Mouse (Mus musculus) gastrocnemius, postnatal 10 days (tissue): ENCODE measurements at regions not wholly inside any gene's neighbourhood (a gene's known extent, or its start where the extent isn't known, plus 50 kb on each side); places are given as distances from the start of the nearest gene placed in this dataset.
A peak's percentile ranks its signal among the peaks of the same experiment; 100 is the strongest.

Experiments
- DNase-seq: peaks from one replicate; pipeline ENCODE4 v3.0.0; 2021; ENCODE audit warnings: mixed read lengths

DNA sequence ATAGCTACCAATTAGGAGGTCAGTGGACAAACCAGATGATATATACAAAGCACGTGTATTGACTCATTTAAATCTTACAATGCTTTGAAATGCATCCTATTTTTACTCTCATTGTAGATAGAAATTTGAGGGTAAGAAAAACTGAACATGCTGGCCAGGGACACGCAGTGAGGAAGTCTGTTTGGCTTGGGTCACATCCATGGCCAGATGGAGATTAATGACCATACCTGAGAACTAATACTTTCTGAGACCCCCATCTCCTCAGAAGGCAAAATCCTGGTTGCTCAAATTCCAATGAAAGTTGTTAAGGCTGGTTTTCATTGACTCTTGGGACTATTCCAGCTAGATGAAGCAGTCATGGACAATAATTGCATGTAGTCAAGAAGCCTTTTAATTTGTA, 850.3 kb downstream of the Gsdmc2 start:
- no peak for DNase-seq

DNA sequence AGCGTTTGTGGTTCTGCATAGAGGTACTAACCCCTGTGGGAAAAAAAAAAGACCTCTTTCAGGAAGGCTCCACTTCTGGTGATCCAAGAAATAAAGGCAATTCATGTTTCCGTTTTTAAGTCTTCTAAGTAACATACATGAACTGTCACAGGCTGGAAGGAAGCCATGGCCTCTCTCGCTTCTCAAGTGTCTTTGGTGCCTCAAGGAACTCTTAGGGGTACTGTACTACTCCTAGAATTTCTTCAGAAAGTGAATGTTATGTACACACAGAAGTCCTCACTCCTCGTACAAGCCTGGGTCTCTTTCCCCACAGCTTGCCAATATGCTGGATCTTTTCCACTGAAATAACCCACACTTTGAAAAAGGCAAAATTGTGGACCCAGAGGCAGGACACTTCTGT, 858.1 kb downstream of the Gsdmc2 start:
- no peak for DNase-seq

GRCm38 (mm10) chr15:62986147-62986546, 858.8 kb downstream of the Gsdmc2 start:
- no peak for DNase-seq

- no peak for DNase-seq
Measured at GRCm38 (mm10) chr15:62970566-62970965, 874.4 kb downstream of the Gsdmc2 start.

GRCm38 (mm10) chr15:62962681-62963080, 882.3 kb downstream of the Gsdmc2 start:
- no peak for DNase-seq

- DNase-seq = no peak
Measured at GRCm38 (mm10) chr15:62960623-62961022, 884.4 kb downstream of the Gsdmc2 start.

DNA sequence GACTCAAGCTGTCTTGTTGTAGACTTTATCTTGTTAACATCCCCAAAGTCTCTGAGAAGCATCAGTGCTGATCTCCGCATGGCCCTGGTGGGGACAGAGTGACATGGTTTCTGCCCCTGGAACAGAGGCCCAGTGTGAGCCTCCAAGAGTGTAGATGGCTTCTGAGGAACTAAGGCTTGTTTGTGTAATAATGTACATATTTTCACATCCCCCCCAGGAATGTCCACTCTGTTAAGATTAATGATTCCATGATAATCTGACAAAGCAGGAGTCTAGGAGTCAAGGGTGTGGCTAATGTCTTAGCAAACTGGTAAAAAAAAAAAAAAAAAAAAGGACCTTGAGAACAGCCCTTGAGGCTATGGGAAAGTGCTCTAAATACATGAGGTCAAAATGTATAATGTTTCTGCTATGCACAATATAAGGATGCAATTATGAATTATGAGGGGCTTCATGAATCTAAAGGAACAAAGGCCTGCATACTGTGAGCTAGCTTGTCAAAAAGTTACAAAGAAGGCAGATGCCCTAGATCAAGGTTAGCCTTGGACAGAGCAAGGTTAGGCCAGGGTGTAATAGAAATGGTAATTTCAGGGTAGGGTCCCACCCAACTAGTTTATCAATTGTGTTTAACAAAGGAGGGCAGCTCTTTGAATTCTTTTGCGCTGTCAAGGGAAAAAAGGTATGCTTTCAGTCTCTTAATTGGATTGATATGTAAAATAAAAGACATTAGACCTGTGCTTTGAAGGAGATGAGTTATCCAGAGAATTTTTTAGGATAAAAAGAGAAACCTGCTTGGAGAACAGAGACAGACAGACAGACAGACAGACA, 886.3 kb downstream of the Gsdmc2 start:
- no peak for DNase-seq

DNA sequence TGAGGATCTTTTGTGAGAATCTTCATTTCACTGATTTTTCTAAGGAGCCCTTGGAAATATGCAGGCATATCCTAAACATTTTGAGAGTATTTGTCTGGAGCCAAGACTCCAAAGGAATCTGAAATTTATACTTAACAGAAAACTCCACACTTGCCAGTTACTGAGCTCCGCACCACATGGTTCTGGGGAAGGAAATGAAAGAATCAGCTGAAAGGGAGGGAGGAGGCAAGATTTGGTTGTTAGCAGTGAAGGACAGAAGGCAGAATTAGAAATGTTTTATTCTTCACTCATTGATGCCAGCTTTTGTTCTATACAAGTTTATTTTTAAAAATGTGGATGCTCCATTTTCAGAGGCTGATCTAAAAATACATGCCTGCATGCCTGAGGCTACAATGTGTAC, 890.1 kb downstream of the Gsdmc2 start:
- no peak for DNase-seq

DNA sequence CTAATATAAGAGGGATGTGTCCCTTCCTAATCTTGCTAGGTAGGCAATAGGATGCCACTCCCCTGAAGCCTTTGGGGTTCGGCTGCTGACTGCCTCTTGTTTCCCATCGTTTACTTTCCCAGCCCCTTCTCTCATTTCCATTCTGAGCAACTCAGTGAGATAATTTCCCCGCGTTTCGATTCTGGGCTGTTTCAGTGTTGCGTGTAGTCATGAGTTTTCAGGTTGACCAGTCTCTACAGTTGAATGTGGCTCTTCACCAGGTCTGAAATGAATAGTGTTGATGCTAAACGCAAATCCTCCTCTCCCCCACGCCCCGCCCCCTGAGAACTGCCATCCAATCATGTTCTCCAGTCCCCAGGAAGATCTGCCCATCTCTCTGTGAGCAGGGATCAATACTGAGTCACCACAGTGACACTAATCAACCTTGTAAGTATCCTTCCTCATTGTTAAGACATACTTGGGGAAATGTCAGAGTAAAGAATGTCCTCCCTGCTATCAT, 890.6 kb downstream of the Gsdmc2 start:
- DNase-seq = no peak

DNA sequence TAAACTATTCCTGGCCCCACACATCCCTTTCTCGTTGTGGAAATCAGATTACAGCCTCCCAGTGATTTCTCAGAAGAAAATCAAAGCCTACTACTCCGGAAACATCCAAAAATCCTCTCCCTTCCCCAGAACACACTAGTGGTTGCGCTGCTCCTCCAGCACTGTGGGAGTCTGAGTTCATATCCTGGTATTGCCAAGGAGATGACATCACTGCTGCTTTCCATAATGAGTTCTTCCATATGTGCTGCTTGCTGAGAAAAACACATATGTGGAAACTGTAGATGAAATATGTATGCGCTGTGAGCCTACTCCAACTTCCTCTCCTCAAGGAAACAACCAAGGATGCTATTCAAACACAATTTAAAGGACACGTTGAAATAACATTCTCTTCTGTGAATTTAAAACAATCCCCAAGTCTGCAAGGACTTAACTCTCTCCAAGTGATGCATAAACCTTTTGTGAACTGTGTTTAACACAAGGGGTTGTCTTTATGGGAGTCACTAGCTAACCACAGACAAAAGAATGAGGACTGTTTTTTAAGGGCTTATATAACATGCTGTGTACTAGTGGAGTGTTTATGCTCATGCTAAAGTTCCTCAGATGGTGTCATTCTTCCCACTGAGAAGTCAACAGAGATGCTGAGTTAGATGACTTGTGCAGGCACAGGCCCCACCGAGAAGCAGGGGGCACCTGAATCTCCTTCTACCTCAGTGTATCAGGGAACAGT, 891.6 kb downstream of the Gsdmc2 start:
- no peak for DNase-seq

DNA sequence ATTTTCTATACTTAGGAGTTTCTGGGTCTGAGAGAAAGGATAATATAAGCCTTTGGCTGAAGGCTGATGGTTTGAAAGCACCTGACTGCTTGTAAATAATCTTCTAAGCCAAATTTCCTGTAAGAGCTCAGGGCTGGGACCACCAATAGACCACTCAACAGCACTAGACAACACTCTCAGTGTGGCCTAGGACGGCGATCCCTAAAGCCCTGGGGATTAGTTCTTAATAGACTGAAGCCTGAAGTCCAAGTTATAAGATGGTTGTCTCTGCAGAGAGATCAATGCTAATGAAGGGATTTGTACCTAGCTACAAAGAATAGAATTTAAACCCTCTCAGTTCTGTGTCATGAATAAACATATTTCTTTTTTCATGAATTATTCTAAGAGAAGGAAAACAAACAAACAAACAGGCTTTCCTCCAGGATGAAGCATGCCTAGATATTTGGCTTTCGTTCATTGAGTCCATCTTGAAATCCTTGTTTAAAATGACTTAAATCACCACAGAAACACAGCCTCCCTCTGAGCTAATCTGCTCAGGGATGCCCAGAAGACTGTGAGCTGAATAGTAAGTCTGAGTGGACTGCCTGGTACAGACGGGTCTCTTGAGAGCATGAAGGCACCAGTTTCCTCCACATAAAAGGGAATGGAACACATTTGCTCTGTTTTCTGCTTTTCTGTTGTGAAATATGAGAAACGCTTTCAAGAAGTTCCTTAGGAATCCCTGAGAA, 892.3 kb downstream of the Gsdmc2 start:
- no peak for DNase-seq

DNA sequence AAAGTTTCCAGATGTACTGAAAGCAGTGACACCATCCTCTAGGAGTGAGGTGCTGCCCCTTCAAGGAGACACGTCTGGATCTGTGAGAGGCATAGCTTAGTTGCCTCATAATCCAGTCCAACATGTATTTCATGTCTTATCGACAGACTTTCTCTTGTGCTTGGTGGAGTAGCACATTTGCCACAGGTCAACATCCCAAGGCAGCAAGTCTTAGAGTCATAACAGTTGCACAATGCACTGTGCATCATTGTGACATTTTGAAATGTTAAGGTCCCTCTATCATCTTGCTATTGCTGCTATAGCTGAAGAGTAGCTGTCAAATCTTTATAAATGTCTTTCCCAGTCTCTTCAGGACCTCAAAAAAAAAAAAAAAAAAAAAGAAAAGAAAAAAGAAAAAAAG, 905.6 kb downstream of the Gsdmc2 start:
- no peak for DNase-seq

DNA sequence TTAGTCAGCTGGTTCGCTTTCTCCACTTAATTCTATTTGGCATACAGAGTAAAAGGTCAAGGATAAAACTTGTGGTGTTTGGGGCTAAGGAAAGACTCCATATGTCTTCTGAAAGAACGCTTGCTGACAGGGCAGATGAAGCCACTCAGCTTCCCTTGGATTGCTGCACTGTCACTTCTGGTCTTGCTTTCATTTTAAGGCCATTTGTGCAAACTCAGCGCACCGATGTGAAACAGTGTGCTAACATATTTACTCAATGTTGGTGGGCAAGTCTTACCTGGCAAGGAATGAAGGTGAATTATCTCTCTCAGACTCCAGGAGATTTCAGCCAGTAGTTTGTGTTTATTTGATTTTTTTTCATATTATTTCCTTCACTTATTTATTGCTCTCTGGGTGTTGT, 907.2 kb downstream of the Gsdmc2 start:
- no peak for DNase-seq

DNA sequence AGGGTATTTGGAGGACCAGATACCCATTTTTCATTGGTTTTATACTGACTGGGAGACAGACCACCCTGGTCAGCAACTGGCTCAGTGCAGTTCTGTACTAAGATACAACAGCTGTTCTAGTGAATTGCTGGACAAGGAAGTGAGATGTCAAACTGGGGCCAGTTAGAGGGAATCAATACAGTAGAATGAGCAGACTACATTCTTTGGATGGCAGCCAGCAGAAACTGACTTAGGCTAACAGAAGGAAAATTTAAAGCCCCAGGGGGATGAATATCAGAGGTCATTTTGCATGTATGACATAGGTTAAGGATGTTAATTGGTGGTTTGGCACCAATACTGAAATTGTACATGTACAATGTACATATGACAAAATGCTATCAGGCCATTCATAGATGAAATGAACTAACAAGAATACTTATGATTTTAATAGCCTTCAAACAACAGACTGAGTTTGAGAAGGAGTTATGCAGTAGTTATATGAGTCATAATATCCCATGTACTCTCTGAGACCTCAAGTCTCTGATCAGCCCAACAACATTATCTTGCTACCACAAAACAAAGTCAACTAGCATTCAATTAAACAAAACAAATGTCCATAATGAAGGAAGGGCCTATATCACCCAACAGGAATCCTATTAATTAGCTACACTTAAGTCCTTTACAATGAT, 910.3 kb downstream of the Gsdmc2 start:
- DNase-seq = no peak

DNA sequence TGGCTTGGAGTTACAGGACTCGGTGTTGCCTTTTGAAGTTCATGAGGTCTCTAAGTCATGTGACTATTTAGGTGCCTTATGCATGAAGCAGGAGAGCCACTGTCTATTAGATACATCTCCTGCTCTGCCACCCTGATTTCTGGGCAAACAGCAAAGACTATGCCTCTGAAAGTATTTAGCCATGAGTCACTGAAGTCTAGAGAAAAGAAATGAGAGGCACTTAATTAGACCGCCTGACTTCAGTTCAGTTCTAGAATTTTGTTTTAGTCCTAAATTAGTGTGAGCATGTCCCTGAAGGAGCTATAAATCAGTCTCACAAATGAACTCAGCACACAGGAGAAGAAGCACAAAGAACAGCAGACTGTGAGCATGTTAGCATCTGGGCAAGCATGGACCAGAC, 924.5 kb downstream of the Gsdmc2 start:
- DNase-seq = no peak

GRCm38 (mm10) chr15:62919264-62919663, 925.7 kb downstream of the Gsdmc2 start:
- DNase-seq = no peak

GRCm38 (mm10) chr15:62908379-62908778, 936.6 kb downstream of the Gsdmc2 start:
- DNase-seq = no peak

DNA sequence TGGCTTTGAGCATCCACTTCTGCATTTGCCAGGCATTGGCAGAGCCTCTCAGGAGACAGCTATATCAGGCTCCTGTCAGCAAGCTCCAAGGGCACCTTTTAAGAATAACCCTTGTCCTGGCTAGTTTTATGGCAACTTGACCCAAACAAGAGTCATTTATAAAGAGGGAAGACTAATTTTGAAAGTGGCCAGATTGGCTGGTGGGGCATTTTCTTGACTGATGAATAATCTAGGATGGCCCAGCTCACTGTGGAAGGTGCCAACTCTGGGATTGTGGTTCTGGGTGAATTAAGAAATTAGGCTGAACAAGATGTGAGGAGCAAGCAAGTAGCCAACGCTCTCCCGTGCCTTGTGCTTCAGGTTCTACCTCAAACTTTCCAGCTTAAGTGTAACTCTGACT, 937.8 kb downstream of the Gsdmc2 start:
- no peak for DNase-seq

GRCm38 (mm10) chr15:62903047-62903822, 941.7 kb downstream of the Gsdmc2 start:
- DNase-seq = peak; percentile 82

GRCm38 (mm10) chr15:62901955-62902354, 943.0 kb downstream of the Gsdmc2 start:
- no peak for DNase-seq

DNA sequence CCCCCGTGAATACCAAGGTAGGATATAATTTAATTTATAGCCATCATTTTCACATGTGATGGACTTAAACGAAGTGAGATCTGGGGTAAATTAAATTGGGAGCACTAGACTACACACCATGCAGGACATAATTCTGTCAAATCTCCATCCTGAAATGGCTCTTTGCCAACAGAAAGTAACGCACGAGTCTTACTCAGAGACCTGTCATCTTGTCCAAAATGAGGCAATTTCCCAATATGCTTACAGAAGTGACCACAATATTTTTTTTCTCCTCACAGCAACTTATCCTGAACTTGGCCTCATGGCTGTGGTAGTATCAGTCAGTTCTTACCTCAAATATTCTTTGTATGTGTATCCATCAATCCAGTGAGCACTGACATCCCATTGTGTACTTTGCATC, 955.2 kb downstream of the Gsdmc2 start:
- no peak for DNase-seq

GRCm38 (mm10) chr15:62885331-62885730, 959.6 kb downstream of the Gsdmc2 start:
- no peak for DNase-seq
